Mouse (Mus musculus) heart, adult 11 months (tissue): ENCODE measurements around the gene Satb1.

Source experiments
- DNase-seq: peaks from one replicate; pipeline ENCODE4 v3.0.0; 2022

Gene Satb1

DNA sequence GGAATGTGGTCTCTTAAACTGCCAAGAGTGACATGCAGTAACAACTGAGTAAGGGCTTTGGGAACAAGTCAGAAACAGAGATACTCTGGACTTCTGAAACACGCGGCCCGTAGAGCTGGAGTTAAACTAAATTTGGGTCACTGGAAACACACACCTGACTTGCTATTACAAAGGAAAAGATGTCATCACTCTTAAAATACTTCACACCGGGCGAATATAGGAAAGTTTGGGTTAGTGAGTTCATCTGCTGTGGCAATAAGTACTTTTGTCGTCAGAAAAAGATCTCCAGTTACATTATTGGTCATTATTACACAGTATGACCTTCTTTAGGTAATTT lies 19.3 kb downstream of the Satb1 start:
- DNase-seq: no peak

DNA sequence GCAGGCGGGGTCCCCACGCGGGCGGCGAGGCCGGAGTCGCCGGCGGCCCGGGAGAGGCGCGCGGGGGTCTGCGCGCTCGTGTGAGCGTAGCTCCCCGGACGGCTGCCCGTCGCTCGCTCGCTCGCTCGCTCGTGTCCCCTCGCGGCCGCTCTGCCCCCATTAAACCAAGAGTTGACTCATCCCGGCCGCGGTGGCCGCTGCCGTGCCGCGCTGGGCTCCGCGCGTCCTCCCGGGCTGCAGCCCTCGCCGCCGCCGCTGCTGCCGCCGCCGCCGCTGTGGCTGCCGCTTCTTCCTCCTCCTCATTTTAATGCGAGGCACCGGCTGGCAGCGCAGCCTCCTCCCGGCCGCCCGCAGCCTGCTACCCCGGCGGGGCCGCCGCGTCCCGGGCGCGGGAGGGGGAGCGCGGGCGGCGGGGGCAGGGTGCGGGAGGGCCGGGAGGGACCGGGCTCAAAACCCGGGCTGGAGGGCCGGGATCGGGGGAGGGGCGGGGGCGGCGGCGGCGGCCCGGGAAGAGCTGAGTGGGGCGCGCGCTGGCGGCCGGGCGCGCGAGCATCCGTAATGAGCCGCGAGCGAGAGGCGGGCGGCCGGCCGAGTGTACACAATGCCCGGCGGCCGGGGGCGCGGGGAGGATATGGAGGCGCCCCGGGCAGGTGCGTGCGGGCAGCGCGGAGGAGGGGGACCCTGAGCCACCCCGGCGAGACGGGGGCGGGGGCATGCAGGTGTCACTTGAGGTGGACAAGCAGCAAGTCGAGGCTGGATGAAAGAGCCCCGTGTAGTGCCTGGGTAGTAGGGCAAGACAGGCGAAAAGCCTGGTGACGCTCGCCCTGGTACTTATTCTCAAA lies 19.9 kb downstream of the Satb1 start:
- DNase-seq: peak; percentile 97

DNA sequence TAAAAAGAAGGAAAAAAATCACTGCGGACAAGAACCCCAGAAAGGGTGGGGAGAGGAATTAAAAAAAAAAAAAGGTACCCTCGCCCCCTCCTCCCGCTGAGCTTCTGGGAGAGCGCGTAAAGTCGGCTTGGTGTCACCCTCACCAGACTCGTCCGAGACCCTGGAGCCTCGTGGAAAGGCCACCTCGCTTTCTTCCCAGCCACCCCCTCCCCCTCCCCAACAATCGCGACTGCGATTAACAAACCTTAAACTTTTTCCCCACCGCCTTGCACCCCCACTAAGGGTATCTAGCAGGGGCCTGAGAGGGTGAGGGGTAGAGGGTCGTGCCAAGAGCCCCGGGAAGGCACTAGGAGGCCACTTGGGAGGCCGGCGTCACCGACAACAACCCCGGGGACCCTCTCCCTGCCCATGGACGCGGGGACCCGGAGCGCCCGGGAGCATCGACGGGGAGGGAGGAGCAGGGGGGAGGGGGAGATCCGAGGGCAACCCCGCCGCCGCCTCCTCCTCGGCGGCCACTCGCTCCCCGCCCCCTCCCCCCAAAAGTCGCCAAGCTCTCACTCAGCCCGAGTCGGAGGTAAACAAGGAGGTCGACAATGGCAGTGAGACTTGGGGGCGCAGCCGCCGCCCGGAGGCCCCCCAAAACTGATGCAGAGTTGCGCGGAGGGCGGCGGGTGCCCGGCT lies 20.7 kb downstream of the Satb1 start:
- DNase-seq: peak; percentile 94

DNA sequence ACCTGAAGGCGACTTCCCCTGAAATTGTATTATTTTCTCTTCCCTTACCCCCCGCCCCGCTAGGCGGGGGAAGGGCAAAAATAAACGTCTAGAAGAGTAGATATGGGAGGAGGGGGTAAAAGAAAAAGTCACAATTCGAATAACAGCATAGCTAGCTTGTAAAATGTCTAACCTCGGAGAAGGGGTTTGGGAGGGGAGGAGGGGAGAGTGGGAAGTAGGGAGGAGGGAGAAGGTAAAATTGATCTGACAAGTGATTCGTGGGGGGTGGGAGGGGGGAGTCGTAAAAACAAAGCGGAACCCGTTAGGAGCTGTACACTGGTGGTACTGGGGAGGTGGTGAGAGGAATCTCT lies 21.2 kb downstream of the Satb1 start:
- DNase-seq: no peak

DNA sequence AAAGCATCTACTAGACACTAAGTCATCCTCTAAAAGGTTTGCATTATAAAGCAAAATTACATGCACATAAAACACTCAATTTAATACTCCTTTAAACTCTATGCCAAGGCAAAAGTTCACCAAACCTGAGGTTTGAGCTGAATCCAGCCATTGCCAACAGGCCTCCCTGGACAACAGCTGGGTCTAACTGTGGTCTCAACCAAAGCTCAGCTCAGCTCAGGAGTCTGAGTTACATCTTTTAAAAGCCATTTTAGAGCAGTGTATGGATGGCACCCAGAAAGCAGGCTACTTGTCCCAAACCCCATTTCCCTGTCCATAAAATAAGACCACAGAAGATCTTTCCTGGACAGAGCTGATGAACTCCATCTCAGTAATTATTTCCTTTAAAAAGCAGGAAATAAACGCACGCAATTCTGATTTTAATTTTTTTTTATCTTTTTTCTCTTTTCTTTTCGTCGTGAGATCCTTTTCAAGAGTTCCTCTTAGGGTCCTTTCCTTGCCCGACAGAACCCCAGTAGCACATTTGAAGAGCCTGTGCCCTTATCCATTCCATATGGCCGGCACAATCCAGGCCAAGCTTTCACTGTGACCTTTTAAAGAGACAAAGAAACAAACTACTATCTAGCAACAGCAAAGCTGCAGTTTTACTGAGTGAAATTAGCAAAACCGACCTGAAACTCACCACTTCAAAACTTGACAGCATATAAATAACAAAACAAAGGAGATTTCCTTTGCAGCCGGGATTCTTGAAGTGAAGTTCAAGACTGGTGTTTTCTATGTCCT lies 21.8 kb downstream of the Satb1 start:
- peak; percentile 92 for DNase-seq

DNA sequence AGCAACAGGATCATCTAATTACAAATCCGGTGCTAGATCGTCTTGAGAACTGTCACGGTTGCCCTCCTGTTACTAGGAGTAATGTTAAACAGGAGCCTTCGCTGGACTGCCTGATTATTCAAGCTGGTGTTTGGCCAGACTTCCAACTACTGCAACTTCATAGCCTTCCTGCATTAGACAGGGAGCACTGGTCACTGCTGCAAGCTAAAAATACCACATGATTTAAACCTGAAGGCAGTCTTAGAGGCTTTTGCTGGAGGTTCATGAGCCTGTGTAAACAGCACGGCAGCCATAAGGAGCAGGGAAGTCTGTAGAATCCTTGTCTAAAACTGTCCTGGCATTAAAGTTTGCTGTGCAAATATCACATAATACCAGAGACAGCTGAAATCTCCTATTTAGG lies 25.7 kb downstream of the Satb1 start:
- peak; percentile 88 for DNase-seq

DNA sequence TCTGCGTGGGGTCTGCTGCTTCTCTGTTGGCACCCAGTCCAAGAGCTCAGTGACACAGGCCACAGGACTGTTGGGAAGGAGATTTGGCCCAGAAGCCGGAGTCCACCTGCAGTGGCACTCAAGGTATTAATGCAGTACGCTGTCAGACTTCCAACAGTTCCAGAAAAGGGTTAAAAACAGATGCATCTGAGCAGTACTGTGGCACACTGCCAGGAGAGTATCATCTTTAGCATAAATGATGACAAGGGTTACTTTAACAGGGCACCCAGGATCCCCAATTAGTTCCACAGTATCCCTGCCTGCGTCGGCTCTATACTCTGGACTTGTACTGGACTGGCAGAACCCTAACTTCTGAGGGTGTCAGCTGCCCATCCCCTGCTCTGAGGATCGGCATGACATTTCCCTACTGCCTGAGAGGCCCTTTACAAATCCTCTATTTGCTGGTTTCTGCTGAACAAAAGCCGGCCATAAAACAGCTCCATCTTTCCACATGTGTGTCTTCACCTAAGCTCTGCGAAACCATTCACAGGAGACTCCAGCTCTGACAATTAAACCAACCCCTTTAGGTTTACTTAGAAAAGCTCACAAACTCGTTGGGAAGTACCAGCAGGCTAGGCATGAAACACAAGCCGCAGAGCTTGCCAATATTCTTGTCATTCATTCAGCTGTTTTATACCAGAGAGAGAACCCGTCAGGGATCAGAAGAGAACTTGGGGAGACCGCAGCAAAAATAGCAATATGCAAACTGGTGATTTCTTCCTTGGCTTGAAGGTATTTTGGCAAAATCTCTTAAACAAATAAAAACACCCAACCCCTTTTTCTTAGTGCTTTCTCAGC lies 26.7 kb downstream of the Satb1 start:
- DNase-seq: no peak

DNA sequence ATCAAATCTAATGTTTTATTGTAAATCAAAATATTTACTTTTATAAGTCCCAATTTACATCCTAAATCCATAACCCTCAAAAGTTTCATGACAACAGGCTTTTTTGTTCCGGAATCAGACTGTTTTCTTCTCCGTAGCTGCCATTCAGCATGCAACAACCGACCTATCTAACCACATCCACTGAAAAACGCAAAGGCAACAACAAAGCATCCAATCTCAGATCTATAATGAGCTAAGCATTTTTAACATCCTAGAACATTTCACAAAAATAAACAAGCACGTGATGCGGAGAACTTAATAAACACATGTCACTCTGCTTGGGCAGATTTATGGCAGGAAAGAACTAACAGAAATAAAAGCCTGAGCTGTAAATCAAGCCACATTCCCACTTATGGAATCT lies 32.9 kb downstream of the Satb1 start:
- DNase-seq: no peak

DNA sequence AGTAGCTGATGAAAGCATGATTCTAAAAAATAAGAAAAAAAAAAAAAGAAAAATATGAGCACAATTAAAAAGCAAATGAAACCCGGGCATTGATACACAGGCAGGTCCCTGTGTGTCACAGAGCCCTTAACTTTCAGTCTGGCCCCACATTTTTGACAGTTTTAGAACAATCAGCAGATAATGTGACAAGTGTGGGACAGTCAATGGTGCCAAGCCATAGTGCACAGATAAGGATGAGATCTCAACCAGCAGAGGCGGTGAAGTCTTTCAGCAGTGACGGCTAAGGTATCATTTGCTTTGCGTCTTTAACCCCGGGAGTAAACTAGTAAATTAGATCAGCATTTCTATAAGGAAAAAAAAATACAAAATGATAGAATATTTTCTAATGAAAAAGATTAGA lies 36.6 kb downstream of the Satb1 start:
- DNase-seq: no peak

DNA sequence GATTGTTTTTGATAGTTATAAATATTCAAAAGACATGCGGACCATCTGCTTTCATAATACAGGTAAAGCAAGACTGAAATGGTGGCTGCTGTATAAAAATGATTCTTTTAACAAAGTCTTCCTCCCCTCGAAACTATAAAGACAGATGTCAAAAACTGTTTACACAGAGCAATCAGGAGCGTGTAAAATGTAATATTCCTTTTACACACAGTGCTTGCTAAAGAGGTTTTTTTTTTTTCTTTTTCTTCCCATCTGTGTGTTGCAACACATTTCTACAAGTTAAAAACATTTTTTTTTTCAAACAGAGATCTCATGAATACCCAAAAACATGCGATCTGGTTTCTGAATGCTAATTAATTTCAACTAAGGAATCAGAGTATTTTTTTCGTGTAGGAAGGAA lies 41.9 kb downstream of the Satb1 start:
- DNase-seq: no peak

DNA sequence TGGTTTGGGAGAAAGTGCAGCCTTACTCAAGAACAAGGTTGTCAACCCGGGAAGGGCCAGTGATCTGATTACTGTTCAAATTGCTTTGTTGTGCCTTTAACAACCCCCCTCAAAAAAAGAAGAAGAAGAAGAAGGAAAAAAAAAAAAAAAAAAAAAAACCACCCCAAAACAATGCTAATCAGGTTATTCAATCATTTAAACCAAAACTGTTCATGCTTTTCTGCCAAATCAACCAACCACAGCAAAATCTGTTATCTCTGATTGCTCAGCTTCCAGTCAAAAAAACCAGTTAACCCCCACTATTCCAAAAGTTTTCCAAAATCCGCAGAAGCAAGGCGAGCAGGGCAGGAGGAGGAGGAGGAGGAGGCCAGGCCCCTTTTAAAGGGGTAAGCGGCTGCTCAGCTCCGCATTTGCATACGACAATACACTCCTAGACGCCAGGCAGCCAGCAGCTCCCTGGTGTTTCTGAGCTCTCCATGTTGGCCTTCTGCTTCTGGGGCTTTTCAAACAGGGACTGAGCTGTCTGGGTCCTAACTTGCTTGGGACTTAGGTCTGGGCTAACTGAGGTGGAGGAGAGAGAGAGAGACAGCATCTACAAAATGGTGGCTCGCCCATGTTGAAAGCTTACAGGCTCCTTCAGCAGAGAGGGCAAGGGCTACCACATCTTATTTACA lies 42.6 kb downstream of the Satb1 start:
- no peak for DNase-seq

DNA sequence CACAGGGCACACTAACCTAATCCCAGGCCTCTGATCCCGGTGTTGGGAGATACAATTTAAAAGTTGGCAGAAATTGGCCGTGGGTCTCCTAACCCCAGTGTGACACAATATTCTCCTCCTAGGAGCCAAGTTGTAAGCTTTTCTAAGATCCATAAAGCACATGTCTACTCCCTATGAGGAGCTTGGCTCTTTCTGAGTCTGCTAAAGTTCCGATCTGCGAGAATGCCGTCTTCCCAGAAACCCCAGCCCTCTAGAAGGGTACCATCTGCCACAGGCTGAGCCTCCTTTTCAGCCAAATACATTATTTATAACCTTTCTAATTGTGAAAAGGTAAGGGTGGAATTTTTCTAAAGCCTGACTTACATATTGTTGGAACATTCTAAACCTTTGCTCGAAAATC lies 43.3 kb downstream of the Satb1 start:
- DNase-seq: no peak

DNA sequence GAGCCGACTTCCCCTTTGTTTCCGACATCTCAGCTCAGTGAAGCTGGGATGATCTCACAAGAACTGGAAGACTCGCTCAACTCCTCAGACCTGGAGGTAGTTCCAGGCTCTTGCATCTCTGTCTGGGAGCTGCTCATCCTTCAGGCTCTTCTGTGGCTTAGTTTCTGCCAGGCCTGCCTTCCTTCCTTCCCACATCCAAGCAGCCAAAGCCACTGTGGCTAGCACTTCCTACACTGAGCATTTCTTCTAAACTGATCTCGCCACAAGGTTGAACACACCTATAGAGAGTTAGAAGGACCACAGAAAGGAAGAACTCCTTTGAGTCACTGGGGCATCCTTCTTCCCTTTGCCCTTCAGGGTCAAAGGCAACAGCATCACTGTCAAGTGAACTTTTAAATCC lies 44.0 kb downstream of the Satb1 start:
- no peak for DNase-seq

DNA sequence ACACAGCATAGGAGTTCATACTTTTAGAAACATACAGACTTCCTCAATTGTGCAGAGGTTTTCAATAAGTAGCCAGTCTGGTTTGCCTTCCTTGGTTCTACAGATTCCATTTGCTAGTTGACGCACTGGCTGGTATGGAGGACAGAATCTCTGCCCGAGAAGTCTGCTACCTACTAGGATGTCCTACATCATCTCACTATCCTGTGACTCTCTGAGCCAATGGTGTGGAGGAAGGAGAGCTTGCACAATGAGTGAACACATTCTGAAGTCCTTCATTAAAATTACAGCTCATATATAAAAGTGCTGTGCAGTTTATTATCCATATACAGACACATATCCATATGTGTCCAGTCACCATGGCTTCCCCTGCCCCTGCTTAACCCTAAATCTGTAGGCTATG lies 45.1 kb downstream of the Satb1 start:
- no peak for DNase-seq

DNA sequence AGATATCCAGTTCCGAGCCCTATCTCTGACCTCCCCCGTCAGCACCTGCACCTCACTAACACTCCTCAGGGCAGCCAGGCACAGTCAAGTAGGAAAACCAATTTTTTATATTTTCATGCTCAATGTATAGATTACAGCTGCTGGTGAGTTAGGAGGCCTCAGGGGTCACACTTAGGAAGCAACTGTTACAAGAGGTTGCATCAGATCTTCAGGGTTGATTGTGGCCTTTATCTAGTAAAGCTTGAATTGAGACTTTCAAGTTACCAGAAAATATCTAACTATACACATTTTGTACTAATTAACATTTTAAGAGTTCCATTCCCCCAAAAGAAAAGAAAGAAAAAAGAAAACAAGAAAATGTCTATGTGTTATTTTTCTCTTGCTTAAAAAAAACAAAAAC lies 47.0 kb downstream of the Satb1 start:
- DNase-seq: no peak

DNA sequence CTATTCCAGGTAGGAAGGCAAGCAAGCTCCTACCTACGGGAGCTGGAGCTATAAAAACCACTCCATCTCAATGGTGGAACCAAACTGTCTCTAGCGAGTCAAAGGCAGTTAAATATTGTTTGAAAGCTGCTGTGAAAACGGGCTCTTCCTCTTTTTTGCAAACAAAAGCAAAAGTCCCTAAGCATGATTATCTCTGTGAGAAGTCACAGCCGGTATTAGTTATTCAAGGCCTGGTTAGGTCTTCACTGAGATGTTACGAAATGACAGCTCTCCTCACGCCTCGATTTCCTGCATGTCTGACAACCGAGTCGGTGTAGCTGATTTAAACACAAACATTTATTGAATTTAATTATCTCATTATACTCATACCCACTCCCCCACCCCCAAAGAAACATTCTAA lies 48.2 kb downstream of the Satb1 start:
- no peak for DNase-seq

DNA sequence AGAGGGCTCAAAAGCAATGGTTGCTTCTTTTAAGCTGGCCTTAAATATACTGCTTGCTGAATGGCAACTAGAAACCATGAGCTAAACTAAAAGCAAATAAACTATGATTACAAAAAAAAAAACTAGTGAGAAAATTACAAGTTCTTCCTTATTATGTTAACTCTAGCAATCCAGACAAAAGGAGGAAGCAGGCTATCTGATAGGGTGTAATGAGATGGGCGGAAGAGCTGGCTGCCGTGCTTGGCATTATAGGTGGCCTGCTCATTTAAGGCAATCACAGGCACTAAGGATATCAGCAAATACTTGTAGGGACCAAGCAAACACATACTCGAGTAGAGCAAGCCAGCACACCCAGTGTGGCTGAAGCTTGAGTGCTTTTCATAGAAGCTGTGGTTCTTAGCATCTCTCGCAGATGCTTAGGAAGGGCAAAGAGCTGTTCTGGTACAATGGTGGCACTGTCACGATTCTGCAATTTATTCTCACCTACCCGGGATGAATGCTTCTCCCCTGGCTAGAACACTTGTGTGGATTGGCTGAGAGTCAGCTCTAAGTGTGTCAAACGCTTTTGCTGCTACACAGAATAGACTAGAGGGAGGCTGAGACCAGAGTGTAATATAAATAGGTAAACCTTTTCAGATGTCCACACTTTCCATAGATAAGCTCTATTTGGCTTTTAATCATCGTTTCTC lies 49.4 kb downstream of the Satb1 start:
- no peak for DNase-seq

DNA sequence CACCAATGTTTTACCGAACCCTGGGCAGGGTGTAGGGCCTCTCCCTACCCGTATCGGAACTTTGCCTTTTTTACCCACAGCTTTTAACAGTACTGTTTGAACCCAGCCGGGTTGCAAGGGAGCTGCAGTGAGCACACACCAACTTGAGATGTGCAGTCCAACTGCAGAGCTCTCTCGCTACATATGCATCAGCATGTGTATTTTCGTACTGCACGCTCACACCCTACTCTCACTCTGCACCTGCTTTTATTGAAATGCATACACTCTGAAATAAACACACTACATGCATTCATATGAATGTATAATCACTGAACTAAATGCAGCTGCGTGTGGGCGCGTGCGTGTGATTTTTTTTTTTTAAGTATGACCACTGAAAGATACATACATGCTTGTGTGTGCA lies 53.1 kb downstream of the Satb1 start:
- no peak for DNase-seq

DNA sequence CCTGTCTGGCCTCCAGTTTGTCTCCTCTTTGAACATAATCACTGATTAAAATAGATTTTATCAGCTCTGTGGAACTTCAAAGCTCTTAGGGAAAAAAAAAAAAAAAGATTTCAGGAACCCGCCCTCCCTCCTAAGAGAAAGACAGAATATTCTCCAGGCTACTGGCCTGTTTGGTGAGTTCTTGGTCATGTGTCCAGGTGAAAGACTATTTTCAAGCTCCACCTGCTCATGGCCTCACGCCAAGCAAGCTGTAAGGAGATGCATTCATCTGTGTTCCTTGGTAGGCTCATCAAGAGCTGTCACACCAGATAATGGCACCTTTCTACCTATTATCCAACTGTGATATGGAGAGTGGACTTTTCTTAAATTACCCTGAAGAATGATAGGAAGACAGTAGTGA lies 54.1 kb downstream of the Satb1 start:
- peak; percentile 86 for DNase-seq

DNA sequence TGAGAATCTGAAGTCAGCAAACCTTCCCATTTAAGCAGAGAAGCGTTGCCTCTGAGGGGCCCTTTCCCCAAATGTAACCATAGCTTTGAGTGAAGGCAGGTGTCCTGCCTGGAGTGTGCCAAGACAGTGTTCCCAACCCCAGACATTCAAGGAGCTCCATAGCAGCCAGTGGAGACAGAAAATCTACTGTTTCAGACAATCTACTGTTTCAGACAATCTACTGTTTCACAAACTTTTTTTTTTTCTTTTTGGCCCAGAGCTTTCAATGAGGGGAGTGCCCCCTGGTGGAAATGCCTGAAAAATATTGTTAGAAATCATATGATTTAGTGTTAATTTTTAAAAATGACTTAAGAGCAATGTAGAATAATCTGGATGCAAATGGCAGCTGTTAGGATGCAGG lies 55.3 kb downstream of the Satb1 start:
- DNase-seq: peak; percentile 51

DNA sequence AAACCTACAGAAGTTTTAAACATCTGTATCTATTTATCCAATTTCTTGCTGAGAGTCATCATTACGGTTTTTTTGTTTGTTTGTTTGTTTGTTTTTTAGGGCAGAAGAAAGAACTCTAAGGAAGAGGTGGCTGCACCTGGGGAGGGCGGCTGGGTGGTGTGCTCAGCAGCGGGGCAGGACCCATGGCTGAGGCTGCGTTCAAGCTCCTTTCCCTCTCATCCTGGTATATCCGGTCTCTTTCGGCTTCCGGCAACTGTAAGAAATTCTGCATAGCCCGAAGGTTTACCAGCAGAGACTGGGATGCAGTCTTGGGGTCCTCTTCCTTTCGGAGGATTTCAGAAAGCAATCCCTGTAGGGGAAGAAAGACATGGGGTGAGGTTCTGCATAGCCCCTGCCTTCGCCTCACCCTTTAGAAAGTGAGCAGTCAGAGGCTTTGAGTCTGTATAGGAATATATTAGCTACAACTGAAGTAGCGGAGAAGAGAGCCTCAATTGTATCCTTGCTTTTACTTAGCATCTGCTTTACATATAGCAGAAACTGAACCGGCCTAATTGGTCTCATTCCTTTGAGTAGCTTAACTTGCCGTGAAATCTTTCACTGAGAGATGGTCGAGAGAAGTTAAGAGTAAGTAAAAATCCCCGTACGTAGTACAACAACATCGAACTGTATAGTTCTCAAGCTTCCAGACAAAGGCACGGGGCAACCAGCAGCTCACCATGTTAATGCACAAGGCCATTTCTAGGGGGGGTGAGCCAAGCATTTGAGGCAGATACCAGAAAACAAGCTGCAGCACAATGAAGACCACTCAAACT lies 57.8 kb downstream of the Satb1 start:
- DNase-seq: peak; percentile 22
